Mouse (Mus musculus) heart, postnatal 0 days (tissue): ENCODE measurements at regions not wholly inside any gene's neighbourhood (a gene's known extent, or its start where the extent isn't known, plus 50 kb on each side); places are given as distances from the start of the nearest gene placed in this dataset.

Source experiments
- ATAC-seq: fragments of 200-750 bp; cut with Nextera tagmentation; 2 replicates; pipeline ENCODE4 v1.8.0; 2017; ENCODE audit warnings: low read depth, moderate number of reproducible peaks, moderate library complexity; ENCODE audit not compliant: insufficient read depth
- DNase-seq: peaks from one replicate; pipeline ENCODE4 v3.0.0-alpha.2; 2016; ENCODE audit warnings: low spot score
- H3K27ac ChIP-seq: fragments of 300-500 bp; sonication (generic); 2 replicates; pipeline ENCODE4 v1.5.1; 2014; ENCODE audit warnings: low read depth, mild to moderate bottlenecking
- H3K27me3 ChIP-seq: fragments of 300-500 bp; sonication (generic); 2 replicates; pipeline ENCODE4 v1.6.1; 2014; ENCODE audit warnings: low read length, mixed read lengths; ENCODE audit not compliant: control insufficient read depth, insufficient read depth
- H3K36me3 ChIP-seq: fragments of 300-500 bp; sonication (generic); replicated peaks from 2 replicates; pipeline ENCODE4 v1.6.1; 2014; ENCODE audit warnings: low read length, mixed read lengths; ENCODE audit not compliant: control insufficient read depth, insufficient read depth
- H3K4me1 ChIP-seq: fragments of 300-500 bp; sonication (generic); 2 replicates; pipeline ENCODE4 v1.6.1; 2014; ENCODE audit warnings: antibody characterized with exemption; ENCODE audit not compliant: control insufficient read depth, insufficient read depth
- H3K4me2 ChIP-seq: fragments of 300-500 bp; sonication (generic); 2 replicates; pipeline ENCODE4 v1.6.1; 2014; ENCODE audit warnings: low read depth, mild to moderate bottlenecking, low read length, moderate library complexity
- H3K4me3 ChIP-seq: fragments of 300-500 bp; sonication (generic); 2 replicates; pipeline ENCODE4 v1.5.1; 2014; ENCODE audit warnings: low read depth, low read length
- H3K9ac ChIP-seq: fragments of 300-500 bp; sonication (generic); replicated peaks from 2 replicates; pipeline ENCODE4 v1.6.1; 2014; ENCODE audit warnings: low read depth, low read length, mixed read lengths
- H3K9me3 ChIP-seq: fragments of 300-500 bp; sonication (generic); replicated peaks from 2 replicates; pipeline ENCODE4 v1.6.1; 2016; ENCODE audit warnings: low read length; ENCODE audit not compliant: control insufficient read depth
- CTCF ChIP-seq: IDR thresholded peaks from 2 replicates; pipeline ENCODE4 v1.5.1; 2016; ENCODE audit warnings: antibody characterized with exemption, control low read depth, low read depth
- EP300 ChIP-seq: IDR thresholded peaks from 2 replicates; pipeline ENCODE4 v1.6.1; 2016; ENCODE audit warnings: antibody characterized with exemption, low read depth
- WGBS: fragments of 180-500 bp; shearing (Covaris S2); extraction: QIAGEN DNeasy Blood & Tissue Kit; methylation state at CpG from one replicate; pipeline ENCODE4 v1.1.7; 2014; 5-methylcytosine and 5-hydroxymethylcytosine counted together

- Histone ChIP-seq H3K36me3 (no peaks in the 10 kb centered on the region), H3K27ac (no peak overlapping the region), H3K4me2 (no peak overlapping the region), H3K27me3 (no peaks in the 10 kb centered on the region), H3K4me3 (no peak overlapping the region), H3K9me3 (no peaks in the 10 kb centered on the region), H3K9ac (no peak overlapping the region), H3K4me1 (no peaks in the 10 kb centered on the region)
- TF ChIP-seq EP300: no peak
- TF ChIP-seq CTCF: no peak
- 74% methylated on average over 4 of the region's 4 CpGs for WGBS
- ATAC-seq (no peak), DNase-seq (no peak)
Measured at GRCm38 (mm10) chr14:61860688-61861087, 253.4 kb downstream of the Kcnrg start.

- no peak overlapping the region for H3K9ac ChIP-seq
- H3K27me3 ChIP-seq: no peaks in the 10 kb centered on the region
- DNase-seq: no peak
- H3K4me1 ChIP-seq: no peaks in the 10 kb centered on the region
- 74% methylated on average over 8 of the region's 8 CpGs for WGBS
- no peak for TF ChIP-seq CTCF
- TF ChIP-seq EP300: no peak
- H3K27ac ChIP-seq: no peak overlapping the region
- no peak for ATAC-seq
- H3K9me3 ChIP-seq: no peaks in the 10 kb centered on the region
- no peaks in the 10 kb centered on the region for H3K36me3 ChIP-seq
- no peak overlapping the region for H3K4me2 ChIP-seq
- no peak overlapping the region for H3K4me3 ChIP-seq
Measured at GRCm38 (mm10) chr14:61861357-61861958, 254.2 kb downstream of the Kcnrg start.

- Histone ChIP-seq H3K36me3 (no peaks in the 10 kb centered on the region), H3K4me1 (no peaks in the 10 kb centered on the region), H3K27me3 (no peaks in the 10 kb centered on the region), H3K27ac (no peak overlapping the region), H3K9me3 (no peaks in the 10 kb centered on the region), H3K9ac (no peak overlapping the region), H3K4me2 (no peak overlapping the region), H3K4me3 (no peak overlapping the region)
- DNase-seq (no peak), ATAC-seq (no peak)
- 86% methylated on average over 6 of the region's 6 CpGs for WGBS
- TF ChIP-seq CTCF (no peak), EP300 (no peak)
Measured at GRCm38 (mm10) chr14:61862931-61863330, 255.7 kb downstream of the Kcnrg start.

GRCm38 (mm10) chr14:61863475-61863874 is 256.2 kb downstream of the Kcnrg start:
- Histone ChIP-seq H3K4me2 (no peak overlapping the region), H3K36me3 (no peaks in the 10 kb centered on the region), H3K4me1 (no peaks in the 10 kb centered on the region), H3K9ac (no peak overlapping the region), H3K9me3 (no peaks in the 10 kb centered on the region), H3K27ac (no peak overlapping the region), H3K4me3 (no peak overlapping the region), H3K27me3 (no peaks in the 10 kb centered on the region)
- DNase-seq (no peak), ATAC-seq (no peak)
- 48% methylated on average over 2 of the region's 2 CpGs for WGBS
- no peak for TF ChIP-seq CTCF
- no peak for TF ChIP-seq EP300

- no peaks in the 10 kb centered on the region for H3K36me3 ChIP-seq
- no peak overlapping the region for H3K9ac ChIP-seq
- no peaks in the 10 kb centered on the region for H3K27me3 ChIP-seq
- no peaks in the 10 kb centered on the region for H3K4me1 ChIP-seq
- H3K4me2 ChIP-seq: no peak overlapping the region
- ATAC-seq (no peak), DNase-seq (no peak)
- no peaks in the 10 kb centered on the region for H3K9me3 ChIP-seq
- 57% methylated on average over 3 of the region's 3 CpGs for WGBS
- TF ChIP-seq EP300 (no peak), CTCF (no peak)
- no peak overlapping the region for H3K4me3 ChIP-seq
- no peak overlapping the region for H3K27ac ChIP-seq
Measured at GRCm38 (mm10) chr14:61866532-61867268, 259.4 kb downstream of the Kcnrg start.

- Histone ChIP-seq H3K27ac (no peak overlapping the region), H3K4me3 (no peak overlapping the region), H3K9ac (no peak overlapping the region), H3K4me1 (no peaks in the 10 kb centered on the region), H3K9me3 (no peaks in the 10 kb centered on the region), H3K27me3 (no peaks in the 10 kb centered on the region), H3K36me3 (no peaks in the 10 kb centered on the region), H3K4me2 (no peak overlapping the region)
- no peak for TF ChIP-seq CTCF
- TF ChIP-seq EP300: no peak
- ATAC-seq (no peak), DNase-seq (no peak)
Measured at GRCm38 (mm10) chr14:61874206-61874605, 266.9 kb downstream of the Kcnrg start.
